Mouse (Mus musculus) frontal cortex, postnatal 14 days (tissue): Measurements from ENCODE around the gene Dpm2.

ENCODE experiments used
- DNase-seq, 2 experiments: peaks; one replicate each; pipeline ENCODE4 v3.0.0; 2022; ENCODE audit warnings: low spot score in 2 of 2

Gene Dpm2

GRCm38 (mm10) chr2:32570698-32571494 lies at the start of gene Dpm2:
TSS of gene Dpm2 (plus strand) at chr2:32570858.
- DNase-seq: peak; percentile 89

GRCm38 (mm10) chr2:32524536-32525031 lies 46.1 kb upstream of the Dpm2 start:
- no peak for DNase-seq

DNA sequence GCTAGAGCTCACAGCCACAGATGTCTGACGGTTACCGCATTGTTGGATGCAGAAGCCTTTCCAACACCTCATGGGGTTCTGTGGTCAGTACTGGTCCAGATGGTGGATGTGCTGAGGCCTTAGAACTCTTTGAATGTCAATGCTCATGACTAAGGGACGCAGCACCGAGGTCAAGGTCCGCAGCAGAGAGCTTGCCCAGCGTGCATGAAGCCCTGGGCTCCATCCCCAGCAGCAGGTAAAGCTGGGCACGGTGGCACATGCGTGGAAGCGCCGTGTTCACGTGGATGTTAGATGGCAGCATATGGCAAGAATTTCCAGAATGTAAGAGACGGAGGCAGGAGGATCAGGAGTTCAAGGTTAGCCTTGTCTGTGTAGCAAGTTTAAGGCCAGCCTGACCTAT lies 44.8 kb upstream of the Dpm2 start:
- no peak for DNase-seq

GRCm38 (mm10) chr2:32527468-32527966 lies 43.1 kb upstream of the Dpm2 start:
- no peak for DNase-seq

DNA sequence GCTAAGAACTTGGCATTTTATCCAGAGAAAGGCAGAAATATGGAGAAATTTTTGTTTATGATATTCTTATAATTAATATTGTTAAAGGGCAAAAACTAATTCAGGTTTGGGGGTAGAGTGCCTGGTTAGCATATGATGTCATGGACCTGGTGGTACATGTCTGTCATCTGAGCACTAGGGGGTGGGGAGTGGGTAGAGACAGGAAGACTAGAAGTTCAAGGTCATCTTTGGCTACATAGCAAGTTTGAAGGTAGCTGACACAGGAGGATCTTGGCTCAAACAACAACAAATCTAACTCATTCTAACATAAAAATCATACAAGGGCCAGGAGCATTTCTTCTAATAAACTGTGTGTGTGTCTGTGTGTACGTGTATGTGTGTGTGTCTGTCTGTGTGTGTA lies 42.3 kb upstream of the Dpm2 start:
- DNase-seq: no peak

DNA sequence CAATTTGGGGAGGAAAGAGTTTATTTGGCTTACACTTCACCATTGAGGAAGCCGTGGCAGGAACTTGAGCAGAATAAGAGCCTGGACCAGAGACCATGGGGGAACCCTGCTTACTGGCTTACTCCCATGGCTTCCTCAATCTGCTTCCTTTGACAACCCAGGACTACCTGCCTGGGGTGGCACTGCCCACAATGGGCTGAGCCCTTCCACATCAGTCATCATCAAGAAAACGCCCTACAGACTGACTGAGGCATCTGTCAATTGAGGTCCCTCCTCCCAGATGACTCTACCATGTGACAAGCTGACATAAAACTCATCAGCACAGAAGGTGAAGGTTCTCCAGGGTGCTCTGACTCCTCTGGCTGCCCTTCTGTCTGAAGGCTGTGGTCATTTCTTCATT lies 40.2 kb upstream of the Dpm2 start:
- DNase-seq: no peak

GRCm38 (mm10) chr2:32533163-32533562 lies 37.5 kb upstream of the Dpm2 start:
- no peak for DNase-seq

DNA sequence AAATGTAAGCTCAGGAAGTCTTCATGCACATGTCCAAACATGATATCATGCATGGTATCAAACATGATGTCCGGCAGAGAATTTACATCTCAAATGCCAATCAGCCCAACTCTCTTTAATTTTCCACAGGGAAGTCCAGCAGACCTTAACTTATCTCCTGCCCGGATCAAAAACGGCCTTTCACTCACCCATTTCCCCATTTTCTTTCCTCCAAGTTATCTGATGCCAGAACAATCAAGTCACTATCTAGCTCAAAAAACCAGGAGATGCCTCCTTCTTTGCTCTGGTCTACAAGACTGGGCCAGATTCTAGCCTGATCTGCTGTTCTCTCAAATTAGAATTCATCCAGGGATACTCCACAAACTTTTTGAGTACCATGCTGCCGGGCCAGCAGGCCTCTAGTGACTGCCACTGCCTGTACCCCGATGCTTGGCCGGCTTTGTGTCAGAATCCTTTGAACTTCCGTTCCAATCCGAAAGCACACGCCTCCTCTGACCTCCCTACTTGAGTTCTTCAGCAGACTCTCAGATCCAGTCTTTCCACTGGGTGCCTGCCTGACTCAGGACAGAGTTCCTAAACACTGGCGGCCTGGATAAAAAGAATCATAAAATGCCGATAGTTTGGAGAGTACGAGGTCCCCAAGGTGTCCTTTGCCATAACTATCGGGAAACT lies 36.5 kb upstream of the Dpm2 start:
- no peak for DNase-seq

GRCm38 (mm10) chr2:32534733-32535471 lies 35.8 kb upstream of the Dpm2 start, which contains the start of gene Fam102a:
TSS of gene Fam102a (plus strand) at chr2:32535332.
- peak; percentile 97 to 99 for DNase-seq

DNA sequence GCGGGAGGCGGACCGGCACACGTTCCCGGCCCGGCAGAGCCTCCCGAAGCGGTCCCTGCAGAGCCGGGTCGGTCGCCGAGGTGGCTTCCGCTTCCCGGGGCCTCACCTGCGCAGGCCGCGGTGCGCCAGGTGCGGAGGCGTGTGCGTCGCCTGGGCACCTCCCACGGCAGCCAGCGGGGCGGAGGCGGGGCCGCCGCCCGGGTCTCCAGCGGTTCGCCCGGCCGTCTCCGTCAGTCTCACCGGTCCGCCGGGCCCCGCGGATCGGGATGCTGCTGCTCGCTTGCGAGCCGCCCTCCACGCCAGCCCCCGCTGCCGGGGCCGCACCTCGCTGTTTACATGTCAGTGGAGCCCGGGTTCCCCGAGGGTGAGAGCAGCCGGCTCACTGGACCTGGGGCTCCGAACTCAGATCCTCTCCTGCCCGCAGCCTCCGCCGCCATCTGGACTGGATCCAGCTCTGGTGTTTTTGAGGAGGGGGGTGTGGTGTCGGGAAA lies 35.1 kb upstream of the Dpm2 start:
- DNase-seq: peak; percentile 40 to 49

DNA sequence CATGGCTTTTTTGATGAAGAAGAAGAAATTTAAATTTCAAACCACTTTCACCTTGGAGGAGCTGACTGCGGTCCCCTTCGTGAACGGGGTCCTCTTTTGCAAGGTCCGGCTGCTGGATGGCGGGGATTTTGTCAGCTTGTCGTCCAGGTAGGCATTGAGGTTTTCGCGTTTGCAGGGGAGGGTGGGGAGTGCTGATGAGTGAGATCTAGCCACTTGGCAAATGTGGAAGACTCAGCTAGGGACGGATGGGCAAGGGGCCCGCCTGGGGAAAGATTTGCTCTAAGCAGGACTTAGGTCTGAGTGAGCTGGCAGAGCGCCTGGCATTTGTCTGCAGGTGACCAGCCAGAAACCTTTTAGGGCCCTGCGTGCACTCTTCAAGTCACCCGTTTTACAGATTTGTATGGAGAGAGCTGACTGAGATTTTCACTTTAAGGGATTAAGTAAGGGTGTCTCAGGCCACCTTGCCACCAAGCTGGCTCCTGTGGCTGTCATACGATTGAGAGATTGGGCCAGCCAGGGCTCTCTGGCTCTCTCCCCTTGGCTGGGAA lies 34.5 kb upstream of the Dpm2 start:
- DNase-seq: peak in 1 of 2 experiments; percentile 24

DNA sequence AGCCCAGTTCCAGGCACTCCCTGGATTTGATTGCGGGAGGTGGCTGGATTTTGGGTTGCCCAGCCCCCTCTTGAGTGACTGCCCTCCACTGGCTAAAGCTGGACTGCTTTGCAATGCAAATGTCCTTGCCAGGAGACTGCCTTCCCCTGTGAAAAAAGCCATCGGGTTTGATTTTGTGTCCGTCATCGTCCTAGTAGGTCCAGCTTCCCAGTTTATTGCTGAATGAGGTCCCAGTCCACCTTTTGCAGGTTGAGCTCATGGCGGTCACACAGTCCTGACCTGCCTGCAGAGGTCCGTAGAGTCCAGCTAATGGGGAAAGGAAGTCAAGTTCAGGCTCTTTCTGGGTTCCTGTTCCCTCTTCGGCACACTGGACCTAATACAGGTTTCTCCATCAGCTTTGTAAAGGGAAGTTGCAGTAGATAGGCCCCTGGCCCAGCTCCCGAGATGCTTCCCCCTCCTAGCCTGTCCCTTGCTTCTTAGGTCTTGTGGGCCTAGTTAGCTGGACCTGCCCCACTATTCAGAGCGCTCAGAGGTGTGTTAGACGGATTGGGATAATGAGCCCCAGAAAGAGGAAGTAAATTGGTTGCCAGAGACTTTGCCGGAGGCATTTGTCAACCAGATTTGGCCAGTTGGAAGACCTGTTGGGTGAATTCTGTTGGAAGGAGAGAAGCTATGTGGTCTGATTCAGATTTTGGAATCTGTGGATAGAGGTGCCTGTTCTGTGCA lies 33.9 kb upstream of the Dpm2 start:
- peak; percentile 44 to 53 for DNase-seq

GRCm38 (mm10) chr2:32537360-32537905 lies 33.2 kb upstream of the Dpm2 start:
- no peak for DNase-seq

DNA sequence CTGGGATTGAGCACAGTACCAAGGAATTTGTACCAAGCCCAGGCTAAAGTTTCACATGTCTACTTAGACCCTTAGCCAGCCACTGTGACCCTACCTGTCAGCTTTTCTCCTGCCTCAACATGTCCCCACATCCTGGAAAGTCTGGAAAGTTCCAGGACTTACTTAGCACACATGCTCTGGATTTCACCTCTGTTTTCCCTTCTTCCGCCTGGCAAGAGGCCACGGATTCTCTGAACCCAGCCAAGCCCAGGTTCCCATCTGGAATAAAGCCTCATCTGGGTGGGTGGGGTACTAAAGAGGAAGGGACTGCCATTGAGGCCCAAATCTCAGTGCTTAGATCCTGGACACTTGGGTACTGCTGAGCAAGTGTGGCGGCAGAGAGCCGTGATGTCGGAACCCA lies 32.7 kb upstream of the Dpm2 start:
- DNase-seq: no peak

DNA sequence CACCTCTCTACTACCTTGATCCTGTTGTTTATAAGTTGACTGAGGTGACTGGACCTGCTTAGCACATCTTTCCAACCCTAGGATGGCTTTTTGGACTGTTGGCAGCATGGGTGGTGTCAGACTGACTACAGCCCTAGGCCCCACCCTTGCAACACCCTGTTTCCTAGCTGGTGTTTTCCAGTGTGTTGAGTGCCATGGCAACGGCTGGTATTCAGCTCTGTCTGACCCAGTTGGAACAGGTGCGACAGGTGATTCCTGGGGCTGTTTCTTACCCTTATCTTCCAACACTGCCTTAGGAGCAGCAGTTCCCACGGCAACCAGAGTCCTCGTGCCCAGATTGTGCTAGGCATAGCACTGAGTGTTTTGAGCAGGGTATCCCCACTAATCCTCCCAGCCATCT lies 32.2 kb upstream of the Dpm2 start:
- no peak for DNase-seq

DNA sequence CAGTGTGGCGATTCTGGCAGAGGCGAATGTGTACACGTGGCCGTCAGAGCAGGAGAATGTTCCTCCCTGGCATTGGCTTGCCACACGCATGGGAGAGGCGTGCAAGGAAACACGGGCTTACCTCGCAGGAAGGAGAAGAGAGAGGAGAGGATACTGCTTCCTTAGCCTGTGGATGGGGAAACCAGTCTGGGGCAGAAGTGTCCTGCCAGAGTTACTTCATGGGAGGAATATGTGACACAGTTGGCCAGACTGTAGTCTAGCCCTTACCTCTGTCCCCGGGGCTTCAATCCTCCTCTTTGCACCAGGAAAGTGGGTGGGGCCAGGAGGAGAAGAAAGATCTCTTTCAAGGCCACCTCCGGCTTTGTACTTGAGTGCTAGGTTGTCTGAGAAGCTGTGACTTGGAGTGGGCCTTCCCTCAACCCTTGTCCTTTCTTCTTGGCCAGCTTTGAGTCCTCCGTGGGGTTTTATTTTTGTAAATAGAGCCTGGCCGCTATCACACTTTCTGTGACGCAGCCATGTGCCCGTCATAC lies 31.1 kb upstream of the Dpm2 start:
- no peak for DNase-seq

- no peak for DNase-seq
Measured at GRCm38 (mm10) chr2:32541333-32541908, 29.2 kb upstream of the Dpm2 start.

DNA sequence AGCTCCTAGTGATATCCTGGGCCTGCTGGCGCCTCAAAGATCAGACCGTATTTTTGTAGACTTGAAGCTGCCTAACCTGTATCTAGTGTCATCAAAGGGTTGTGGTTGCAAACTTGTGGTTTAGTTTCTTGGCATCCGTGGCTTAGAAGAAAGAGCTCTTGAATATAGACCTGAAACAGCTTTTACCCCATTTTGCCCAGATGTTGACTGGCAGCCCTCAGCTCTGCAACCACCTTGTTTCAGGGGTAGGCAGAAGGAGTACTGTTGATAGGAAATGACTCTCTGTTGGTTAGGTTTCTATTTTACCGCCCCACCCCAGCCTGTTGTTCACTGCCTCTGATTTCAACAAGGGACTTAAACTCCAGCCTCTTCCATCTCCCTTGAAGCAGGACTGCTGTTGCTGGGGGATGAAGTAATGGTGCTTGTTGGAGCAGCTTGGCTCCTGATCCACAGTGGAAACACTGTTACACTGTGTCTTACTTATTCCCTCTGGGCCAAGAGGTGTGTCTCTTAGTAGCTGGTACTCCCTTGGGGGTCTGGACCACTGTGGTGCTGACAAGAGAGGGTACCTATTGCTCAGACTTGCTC lies 28.6 kb upstream of the Dpm2 start:
- no peak for DNase-seq

DNA sequence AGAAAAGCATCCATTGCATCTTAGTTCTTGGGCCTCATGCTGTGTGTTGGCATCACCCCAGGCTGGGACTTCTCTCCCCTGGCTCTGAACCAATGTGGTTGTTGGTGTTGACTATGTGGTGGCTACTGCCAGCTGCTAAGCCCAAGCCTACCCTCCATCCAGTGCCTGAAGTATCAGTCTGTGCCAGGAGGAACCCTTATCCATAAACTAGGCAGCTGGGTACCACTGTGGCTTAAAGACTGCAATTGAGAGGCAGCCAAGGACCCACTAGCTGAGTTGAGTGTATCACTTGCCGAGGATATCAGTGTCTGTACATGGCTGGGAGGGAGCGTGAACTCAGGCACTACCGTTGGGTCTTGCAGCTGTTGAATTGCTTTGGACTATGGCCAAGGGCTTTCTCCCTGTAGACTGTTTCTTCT lies 27.6 kb upstream of the Dpm2 start:
- no peak for DNase-seq

GRCm38 (mm10) chr2:32546951-32547350 lies 23.7 kb upstream of the Dpm2 start:
- DNase-seq: no peak
